Mouse (Mus musculus) small intestine, adult 2 months (tissue): ENCODE results near the gene Cped1.

Experiments
- CTCF ChIP-seq: fragments of 200-500 bp; IDR thresholded peaks from 2 replicates; pipeline ENCODE4 v1.5.1; 2012; ENCODE audit warnings: low read depth, mild to moderate bottlenecking, control low read depth, inconsistent platforms, low read length, moderate library complexity, mixed read lengths; ENCODE audit not compliant: insufficient replicate concordance, insufficient read length; ENCODE audit errors: extremely low read depth
- POLR2A ChIP-seq: fragments of 200-500 bp; IDR thresholded peaks from 2 replicates; pipeline ENCODE4 v1.6.1; 2012; ENCODE audit warnings: low read depth, mild to moderate bottlenecking, control low read depth, inconsistent platforms, low read length, moderate library complexity

DNA sequence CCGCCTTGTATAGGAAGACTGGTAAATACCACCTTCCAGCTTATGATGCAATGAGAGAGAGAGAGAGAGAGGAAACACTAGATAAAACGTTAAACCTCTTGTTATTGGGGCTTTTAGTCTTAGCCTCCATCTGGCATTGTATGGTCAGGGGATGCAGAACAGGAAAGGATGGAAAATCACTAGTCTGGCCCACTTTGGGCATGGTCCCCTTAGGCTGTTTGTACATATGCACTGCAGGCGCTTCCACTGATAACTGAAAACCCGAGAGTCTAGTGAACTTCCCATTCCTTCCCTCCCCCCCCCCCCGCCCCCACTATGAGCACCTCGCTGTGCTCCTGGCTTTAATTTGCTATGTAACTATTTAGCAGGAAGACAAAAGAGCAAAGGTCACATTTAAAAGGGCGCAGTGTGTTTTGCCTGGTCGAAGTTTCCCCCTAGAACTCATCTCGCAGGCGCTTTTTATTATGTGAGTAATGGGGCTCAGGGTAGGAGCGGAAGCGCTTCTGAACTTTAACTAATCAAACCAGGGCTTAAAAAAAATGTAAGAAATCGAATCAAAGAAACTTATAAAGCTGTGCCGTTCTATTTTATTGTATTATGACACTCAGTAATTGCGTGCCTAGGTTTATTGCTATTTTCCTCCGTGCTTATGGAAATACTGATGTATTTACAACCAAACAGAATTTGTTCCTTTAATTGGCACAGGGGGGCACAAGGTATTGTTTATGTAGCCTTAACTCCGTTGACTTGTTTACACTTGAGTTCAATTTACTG is 40.1 kb downstream of the Cped1 start:
- no peak for TF ChIP-seq POLR2A
- TF ChIP-seq CTCF, result no peak
